Mouse (Mus musculus) frontal cortex, postnatal 36 days (tissue): Measurements from ENCODE around the gene Mgrn1.

Experiments
- DNase-seq, 2 experiments: peaks; one replicate each; pipeline ENCODE4 v3.0.0; 2022; ENCODE audit warnings: low spot score in 2 of 2

Mgrn1 gene

DNA sequence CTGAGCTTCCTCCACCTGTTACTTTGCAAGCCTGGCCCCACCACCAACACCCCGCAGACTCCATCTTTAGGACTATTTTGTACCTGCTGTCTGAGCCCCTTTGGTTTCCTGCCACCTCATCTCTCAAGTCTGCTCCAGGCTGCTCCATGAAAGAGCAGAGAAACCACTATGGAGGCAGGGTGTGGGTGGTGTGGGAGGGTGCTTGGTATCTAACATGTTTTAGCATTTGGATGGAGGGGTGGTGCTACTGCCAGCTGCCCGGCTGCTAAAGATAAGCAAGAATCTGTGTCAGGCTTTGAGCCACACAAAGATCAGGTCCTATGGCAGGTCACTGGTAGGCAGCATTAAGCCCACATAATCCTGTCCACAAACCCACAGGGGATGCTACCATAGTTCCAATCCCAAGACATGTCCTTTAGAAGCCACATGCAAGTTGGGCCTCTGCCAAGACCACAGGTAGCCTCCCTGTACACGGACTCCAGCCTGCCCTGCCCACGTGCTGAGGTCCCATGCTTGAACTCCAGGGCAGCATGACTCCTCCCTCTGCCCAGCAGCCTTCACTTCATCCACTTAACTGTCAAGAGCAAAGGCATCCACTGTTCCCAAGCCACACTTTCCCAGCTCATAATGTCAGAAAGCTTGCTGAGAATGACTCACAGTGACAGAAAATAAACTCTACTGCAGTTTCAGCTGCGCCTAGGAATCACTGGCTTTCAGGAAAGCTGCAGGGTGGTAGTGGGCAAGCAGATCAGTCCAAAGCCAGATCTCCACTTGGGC, 92.4 kb downstream of the Mgrn1 start:
- peak; percentile 47 to 56 for DNase-seq

DNA sequence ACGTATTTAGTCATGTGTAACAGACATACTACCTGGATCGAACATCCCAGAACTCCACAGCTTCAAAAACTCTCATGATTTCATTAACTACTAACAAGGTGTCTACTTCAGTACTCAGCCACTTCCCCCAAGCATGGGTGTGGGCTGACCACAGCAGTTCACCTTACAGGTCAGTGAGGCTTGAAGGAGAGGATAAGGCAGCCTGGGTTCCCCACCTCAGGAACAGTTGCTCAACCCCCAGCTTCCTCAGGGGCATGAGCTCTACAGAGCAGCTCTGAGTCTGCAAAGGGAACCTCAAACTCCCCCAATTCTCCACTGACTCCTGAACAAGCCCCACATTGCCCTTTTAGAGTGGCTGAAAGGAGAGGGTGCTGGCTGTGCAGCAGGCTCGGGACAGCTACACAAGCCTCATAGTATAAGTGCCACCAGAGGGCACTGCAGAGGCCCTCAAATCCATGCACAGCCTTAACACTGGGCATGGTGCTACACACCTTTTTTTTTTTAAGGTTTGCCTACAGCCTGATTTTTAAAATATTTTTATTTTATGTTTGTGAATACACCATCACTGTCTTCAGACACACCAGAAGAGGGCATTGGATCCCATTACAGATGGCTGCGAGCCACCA, 93.8 kb downstream of the Mgrn1 start:
- DNase-seq, result no peak

DNA sequence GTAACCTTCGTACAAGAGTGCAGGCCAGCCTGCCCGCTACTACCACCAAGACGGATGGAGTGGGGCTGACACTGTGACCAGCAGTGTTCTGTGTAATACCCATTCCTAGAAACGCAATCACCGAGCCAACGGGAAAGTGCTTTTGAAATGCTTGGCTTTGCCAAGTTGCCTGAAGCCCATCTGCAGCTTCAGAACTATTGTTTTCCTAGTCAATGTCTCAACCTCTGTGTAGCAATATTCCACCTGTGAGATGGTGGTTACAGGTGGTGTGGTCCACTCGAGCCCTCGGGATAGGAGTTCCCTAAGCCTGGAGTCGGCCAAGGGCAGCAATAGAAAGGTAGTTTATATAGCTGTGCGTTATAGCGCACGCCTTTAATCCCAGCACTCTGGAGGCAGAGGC, 98.7 kb downstream of the Mgrn1 start:
- no peak for DNase-seq
